Mouse (Mus musculus): Measurements from ENCODE around the gene Selenon.

The Selenon gene

DNA sequence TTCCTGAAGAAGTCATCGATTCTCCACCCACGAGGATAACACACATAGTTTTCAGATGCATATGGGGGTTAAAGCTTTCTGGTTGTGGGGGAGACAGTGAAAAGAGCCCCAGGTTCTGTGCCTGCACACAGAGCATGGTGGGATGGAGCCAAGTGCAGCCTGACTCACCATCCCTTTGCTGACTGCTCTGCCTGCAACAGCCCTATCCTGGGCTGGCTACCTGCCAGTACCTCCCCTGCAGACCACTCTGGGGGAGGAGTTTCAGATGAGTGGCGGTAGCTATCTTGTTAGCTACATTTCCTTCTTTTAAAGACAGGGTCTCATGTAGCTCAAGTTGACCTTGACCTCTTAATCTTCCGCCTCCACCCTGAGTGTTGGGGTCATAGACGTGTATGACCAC, 26.4 kb upstream of the Selenon start:
- no peak for DNase-seq (ENCODE audit: low spot score)

DNA sequence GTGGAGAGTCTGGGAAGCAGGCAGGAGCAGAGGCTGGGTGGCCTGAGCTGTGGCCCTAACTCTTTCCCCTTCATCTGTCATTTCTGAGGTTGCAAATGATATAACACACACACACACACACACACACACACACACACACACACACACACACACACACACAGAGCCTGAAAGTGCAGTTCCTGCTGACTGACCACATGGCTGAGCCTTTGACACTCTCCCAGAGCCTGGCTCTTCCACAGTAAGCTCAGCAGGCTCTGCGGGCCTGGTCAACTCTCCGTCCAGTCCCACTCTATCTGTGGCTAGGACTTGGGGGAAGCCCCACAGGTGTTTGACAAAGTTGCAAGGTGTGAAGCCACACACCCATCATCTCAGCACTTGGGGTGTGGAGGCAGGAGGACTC, 25.3 kb upstream of the Selenon start:
- no peak for DNase-seq (ENCODE audit: low spot score)

DNA sequence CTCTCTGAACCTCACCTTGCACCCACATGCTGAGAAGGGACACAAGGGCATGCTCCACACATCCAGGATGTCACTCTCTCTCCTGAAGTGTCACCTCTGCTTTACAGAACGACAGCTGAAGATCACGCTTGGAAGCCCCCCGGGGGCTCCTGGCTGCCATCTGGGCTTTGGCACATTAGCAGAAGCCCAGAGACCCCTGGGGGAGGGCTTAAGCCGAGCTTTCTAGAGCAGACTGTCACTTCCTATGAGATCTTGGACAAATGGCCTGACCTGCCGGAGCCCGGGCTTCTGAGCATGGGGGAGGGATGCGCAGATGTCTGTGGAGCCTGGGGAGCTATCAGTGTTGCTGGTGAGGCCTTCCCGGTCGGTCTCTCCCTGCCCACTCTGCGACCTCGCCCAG, 23.5 kb upstream of the Selenon start:
- DNase-seq (ENCODE audit: low spot score), result no peak

DNA sequence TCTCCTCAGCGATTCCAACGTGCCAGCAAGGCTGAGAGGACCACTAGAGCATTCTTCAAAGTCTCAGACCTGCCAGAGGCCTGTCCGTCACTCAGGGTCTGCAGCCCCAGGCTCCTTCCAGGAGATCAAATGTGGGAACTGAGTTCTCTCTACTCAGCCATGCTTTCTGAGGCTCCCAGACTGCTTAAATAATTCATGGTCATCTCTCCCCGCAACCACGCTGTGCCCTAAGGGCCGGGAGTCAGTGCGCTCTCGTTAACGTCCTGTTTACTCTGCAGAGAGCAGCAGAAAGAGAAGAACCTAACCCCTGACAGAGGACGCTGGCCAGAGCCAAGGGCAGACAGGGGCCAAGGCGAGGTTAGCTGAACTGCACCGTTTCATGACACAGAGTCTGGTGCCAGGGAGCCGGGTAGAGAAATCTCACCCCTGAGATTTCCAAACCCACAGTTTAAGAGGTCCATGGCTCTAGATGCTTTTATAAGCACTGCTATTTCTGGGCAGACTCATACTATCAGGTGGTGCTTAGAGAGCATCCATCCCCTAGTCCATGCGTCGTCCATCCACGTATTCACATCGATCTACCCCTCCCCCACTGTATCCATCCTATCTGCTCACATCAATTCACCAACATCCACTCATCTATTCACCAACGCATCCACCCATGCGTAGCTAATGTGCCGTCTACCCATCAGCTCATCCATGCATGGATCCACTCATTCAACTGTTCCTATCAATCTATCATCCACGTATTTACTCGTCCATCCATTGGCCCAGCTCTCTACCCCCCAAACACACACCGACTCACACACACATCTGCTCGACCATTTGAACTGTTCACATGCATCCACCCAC, 20.7 kb upstream of the Selenon start:
- no peak for DNase-seq (ENCODE audit: low spot score)

DNA sequence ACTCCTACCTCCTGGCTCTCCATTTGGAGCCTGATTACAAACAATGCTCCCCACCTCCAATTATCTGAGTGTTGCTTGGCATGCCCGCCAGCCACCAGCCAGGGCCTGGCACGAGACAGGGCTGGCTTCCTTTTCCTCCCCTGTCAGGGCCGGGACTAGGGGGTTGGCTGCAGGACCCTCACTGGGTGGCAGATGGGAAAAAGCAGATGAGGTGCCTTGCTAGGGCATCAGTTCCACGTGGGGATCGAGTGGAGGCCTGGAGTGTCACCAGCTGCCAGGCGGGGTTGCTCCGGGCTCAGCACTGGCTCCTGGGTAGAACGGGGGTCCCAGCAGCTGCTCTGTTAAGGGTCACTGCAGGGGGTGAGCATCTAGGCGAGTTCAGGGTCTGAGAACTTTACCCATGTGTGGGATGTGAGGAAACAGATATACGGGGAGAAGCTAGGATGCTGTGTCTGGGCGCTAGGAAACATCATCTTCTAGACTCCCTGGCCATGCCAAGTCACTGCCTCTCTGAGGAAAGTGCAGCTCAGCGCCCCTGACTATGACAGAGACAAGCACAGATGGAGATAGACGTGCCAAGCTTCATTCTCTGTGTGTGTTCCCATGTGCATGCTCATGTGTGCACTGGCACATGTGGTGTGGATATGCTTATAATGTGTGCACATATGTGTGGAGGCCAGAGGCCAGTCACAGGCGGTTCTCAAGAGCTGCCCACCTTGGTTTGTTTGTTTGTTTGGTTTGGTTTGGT, 18.9 kb upstream of the Selenon start:
- DNase-seq (ENCODE audit: low spot score), result no peak

- DNase-seq (ENCODE audit: low spot score), result no peak
Measured at GRCm38 (mm10) chr4:134569831-134570230, 17.9 kb upstream of the Selenon start.

- DNase-seq (ENCODE audit: low spot score), result no peak
Measured at GRCm38 (mm10) chr4:134569205-134569604, 17.2 kb upstream of the Selenon start.

GRCm38 (mm10) chr4:134567377-134568226, 15.6 kb upstream of the Selenon start:
- no peak for DNase-seq (ENCODE audit: low spot score)

DNA sequence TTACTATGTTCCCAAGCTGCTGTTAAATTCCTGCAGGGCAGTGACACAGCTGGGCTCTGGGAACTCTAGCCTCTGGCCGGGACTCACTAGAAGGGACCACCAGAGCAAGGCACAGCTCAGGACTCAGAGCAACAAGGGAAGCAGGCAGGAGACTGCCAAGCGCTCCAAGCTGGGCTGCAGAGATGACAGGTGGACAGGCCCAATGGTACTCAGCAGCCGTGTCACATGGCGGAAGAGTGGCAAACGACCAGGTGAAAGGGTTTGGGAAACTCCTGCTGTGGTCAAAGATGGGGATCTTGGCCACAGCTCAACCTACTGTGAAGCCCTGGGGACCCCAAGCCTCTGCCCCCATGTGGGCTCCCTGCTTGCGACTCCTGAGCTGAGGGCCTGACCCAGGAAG, 12.1 kb upstream of the Selenon start:
- DNase-seq (ENCODE audit: low spot score), result no peak

DNA sequence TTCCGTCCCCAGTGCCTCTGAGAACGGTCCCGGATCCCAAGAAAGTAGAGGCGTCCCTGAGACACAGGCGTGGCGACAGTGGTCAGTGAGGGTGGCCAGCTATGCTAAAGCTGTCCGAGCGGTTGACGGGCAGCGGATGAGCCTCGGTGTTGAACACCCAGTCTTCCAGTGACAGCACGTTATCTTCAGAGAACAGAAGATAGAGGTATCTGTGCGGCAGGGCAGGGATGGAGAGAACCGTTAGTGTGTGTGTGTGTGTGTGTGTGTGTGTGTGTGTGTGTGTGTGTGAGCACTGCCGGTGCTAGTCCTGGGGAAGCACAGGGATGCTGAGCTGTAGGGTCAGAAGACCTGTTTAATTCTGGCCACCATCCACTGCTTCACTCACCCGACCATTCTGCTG, 11.7 kb upstream of the Selenon start:
- no peak for DNase-seq (ENCODE audit: low spot score)

GRCm38 (mm10) chr4:134562014-134562413, 10.0 kb upstream of the Selenon start:
- DNase-seq (ENCODE audit: low spot score), result no peak

DNA sequence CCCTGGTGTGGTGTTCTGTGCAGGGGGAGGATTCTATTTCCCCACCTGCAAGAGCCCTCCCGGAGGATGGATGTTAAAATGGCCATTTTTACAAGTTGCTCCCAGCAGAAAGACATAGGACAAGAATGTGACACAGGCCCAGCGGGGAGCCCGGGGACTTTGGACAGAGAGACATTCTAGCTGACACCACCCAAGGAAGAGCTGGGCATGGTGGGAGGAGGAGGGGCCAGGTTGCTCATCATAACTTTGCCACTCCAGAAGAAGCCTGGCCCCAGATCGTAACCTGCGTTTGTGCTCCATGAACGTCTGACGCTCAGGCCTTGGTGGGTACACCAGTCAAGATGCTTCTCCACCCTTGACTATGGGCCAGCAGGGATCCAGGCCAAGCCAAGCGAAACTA, 8.7 kb upstream of the Selenon start:
- DNase-seq (ENCODE audit: low spot score), result no peak

- DNase-seq (ENCODE audit: low spot score), result no peak
Measured at GRCm38 (mm10) chr4:134559154-134559553, 7.2 kb upstream of the Selenon start.

GRCm38 (mm10) chr4:134558570-134559113, 6.7 kb upstream of the Selenon start:
- DNase-seq (ENCODE audit: low spot score), result no peak

GRCm38 (mm10) chr4:134557626-134558249, 5.8 kb upstream of the Selenon start:
- DNase-seq (ENCODE audit: low spot score), result no peak

GRCm38 (mm10) chr4:134555956-134556580, 4.1 kb upstream of the Selenon start:
- DNase-seq (ENCODE audit: low spot score), result no peak

- no peak for DNase-seq (ENCODE audit: low spot score)
Measured at GRCm38 (mm10) chr4:134553631-134554030, 1.7 kb upstream of the Selenon start.

DNA sequence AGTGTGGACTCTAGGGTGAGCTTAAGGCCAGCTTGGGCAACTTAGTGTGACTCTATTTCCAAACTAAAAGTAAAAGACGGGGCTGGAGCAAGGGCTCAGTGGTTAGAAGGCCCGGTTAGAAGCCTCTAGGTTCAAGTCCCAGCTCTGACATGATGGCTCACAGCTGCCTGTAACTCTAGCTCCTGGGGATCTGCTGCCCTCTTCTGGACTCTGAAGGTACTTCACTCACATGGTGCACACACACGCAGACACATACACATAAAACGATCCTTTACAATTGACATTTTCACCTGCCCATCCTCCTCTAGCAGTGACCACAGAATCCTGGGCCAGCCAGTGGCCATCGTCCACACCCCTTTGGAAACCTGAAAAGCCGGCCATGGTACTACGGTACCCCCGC, 2.1 kb downstream of the Selenon start:
- DNase-seq (ENCODE audit: low spot score), result no peak

- DNase-seq (ENCODE audit: low spot score), result peak; percentile 25
Measured at GRCm38 (mm10) chr4:134548169-134548938, 3.6 kb downstream of the Selenon start.
